Mouse (Mus musculus) MEL (cell line): ENCODE results near the gene Styx. TPM values are rescaled to one million over a fixed set of nuclear protein-coding genes. Genes with fewer than 3 reads are reported as not detected.

Experiments used
- DNase-seq: peaks from one replicate; pipeline ENCODE4 v3.0.0; 2011; ENCODE audit warnings: low read depth, low spot score
- H3K27ac ChIP-seq: 2 replicates; pipeline ENCODE4 v1.5.1; 2012; ENCODE audit warnings: low read depth, mild to moderate bottlenecking, control low read depth, low read length, moderate library complexity; ENCODE audit not compliant: control insufficient read depth
- H3K27me3 ChIP-seq, 2 experiments: fragments of 150-350 bp in 1 of 2; sonication (generic) in 1 of 2; 2 replicates each; pipeline ENCODE4 v1.6.1; 2012; ENCODE audit warnings: low read length in 2 of 2, mild to moderate bottlenecking in 2 of 2, improper control_type of control experiment in 1 of 2, moderate library complexity in 1 of 2; ENCODE audit not compliant: insufficient read depth in 2 of 2, control insufficient read depth in 1 of 2
- H3K36me3 ChIP-seq, 2 experiments: 2 replicates each; pipeline ENCODE4 v1.6.1; 2012 to 2014; ENCODE audit warnings: low read length in 2 of 2, improper control_type of control experiment in 1 of 2, inconsistent platforms in 1 of 2, mild to moderate bottlenecking in 1 of 2; ENCODE audit not compliant: insufficient read depth in 2 of 2, control insufficient read depth in 1 of 2
- H3K4me1 ChIP-seq, 2 experiments: fragments of 150-350 bp in 1 of 2; sonication (generic) in 1 of 2; 2 replicates each; pipeline ENCODE4 v1.6.1; 2012; ENCODE audit warnings: low read length in 2 of 2, improper control_type of control experiment in 1 of 2, mild to moderate bottlenecking in 1 of 2; ENCODE audit not compliant: insufficient read depth in 2 of 2, control insufficient read depth in 1 of 2
- H3K4me3 ChIP-seq, 2 experiments: fragments of 150-350 bp in 1 of 2; sonication (generic) in 1 of 2; 2 replicates each; pipeline ENCODE4 v1.5.1; 2012; ENCODE audit warnings: low read depth in 2 of 2, low read length in 2 of 2, mild to moderate bottlenecking in 2 of 2, moderate library complexity in 2 of 2, control low read depth in 1 of 2, improper control_type of control experiment in 1 of 2; ENCODE audit not compliant: control insufficient read depth in 1 of 2, insufficient read depth in 1 of 2
- H3K79me2 ChIP-seq: 2 replicates; pipeline ENCODE4 v1.6.1; 2012; ENCODE audit warnings: mild to moderate bottlenecking, low read length, moderate library complexity; ENCODE audit not compliant: control insufficient read depth, poor library complexity, insufficient read depth
- H3K9ac ChIP-seq: 2 replicates; pipeline ENCODE4 v1.6.1; 2012; ENCODE audit warnings: low read depth, mild to moderate bottlenecking, control low read depth, low read length, moderate library complexity; ENCODE audit not compliant: control insufficient read depth, poor library complexity, severe bottlenecking
- H3K9me3 ChIP-seq: fragments of 150-350 bp; sonication (generic); replicated peaks from 2 replicates; pipeline ENCODE4 v1.6.1; 2012; ENCODE audit warnings: mild to moderate bottlenecking, low read length, improper control_type of control experiment, moderate library complexity; ENCODE audit not compliant: insufficient read depth
- CTCF ChIP-seq, 3 experiments: IDR thresholded peaks in 2 of 3; conservative IDR thresholded peaks in 1 of 3; 2 replicates each; pipeline ENCODE4 v1.5.1; 2011 to 2012; ENCODE audit warnings: low read length in 3 of 3, low read depth in 2 of 3, mild to moderate bottlenecking in 2 of 3, improper control_type of control experiment in 1 of 3, inconsistent platforms in 1 of 3, mixed read lengths in 1 of 3, moderate library complexity in 1 of 3; ENCODE audit not compliant: control insufficient read depth in 1 of 3, insufficient read depth in 1 of 3, poor library complexity in 1 of 3, severe bottlenecking in 1 of 3
- MAFK ChIP-seq: IDR thresholded peaks from 2 replicates; pipeline ENCODE4 v1.6.1; 2011; ENCODE audit warnings: low read depth, mild to moderate bottlenecking, low read length, improper control_type of control experiment, borderline replicate concordance
- NELFE ChIP-seq: IDR thresholded peaks from 2 replicates; pipeline ENCODE4 v1.6.1; 2011; ENCODE audit warnings: low read depth, low read length, improper control_type of control experiment
- ZNF384 ChIP-seq: IDR thresholded peaks from 2 replicates; pipeline ENCODE4 v1.6.1; 2012; ENCODE audit warnings: low read depth, mild to moderate bottlenecking, inconsistent platforms, low read length, improper control_type of control experiment
- polyA plus RNA-seq, 2 experiments: library from polyadenylated mRNA; stranded (reverse) in 1 of 2; unstranded in 1 of 2; fragments of >175 nt in 1 of 2; fragments of >200 nt in 1 of 2; gene quantifications; 2 replicates each; pipeline versions ENCODE4 v1.2.1 to v1.2.4; 2012; ENCODE audit warnings: low replicate concordance in 2 of 2, low read depth in 1 of 2; ENCODE audit not compliant: insufficient read length in 2 of 2, insufficient read depth in 1 of 2, missing spikeins in 1 of 2
- total RNA-seq: library from RNA; depleted of rRNA; stranded (reverse); fragments of 300-350 nt; gene quantifications from 2 replicates; pipeline ENCODE4 v1.2.3, GENCODE M21; 2012; rRNA removed

Gene Styx
- total and polyA plus RNA-seq, 3 experiments: 18.0 to 27.2 TPM; not detected in 1

- DNase-seq: peak; percentile 16
- Histone ChIP-seq H3K79me2 (no peaks in the 10 kb centered on the region), H3K4me1 (no peaks in the 10 kb centered on the region), H3K9ac (no peak overlapping the region), H3K27ac (no peak overlapping the region), H3K36me3 (no peaks in the 10 kb centered on the region), H3K27me3 (peaks cover 0 to 2% of the 10 kb centered on the region in 2 experiments; a peak in 1 of 4 replicates), H3K9me3 (no peaks in the 10 kb centered on the region), H3K4me3 (no peak overlapping the region)
- TF ChIP-seq ZNF384 (no peak), CTCF (IDR thresholded peaks at IDR 0.05 in 2 of 3, conservative IDR thresholded peaks at IDR 0.05 in 1 of 3; ENCODE audit: control insufficient read depth in 1 of 3, insufficient read depth in 1 of 3, low read depth in 2 of 3, low read length in 3 of 3, poor library complexity in 1 of 3, severe bottlenecking in 1 of 3) (peak; percentile 36 to 48 (median 38)), NELFE (no peak), MAFK (no peak)
Observed at GRCm38 (mm10) chr14:45469446-45469845, 118.6 kb downstream of the Styx start.

Other genes with a start within 250 kb of the Styx start
- 0.07 TPM in 1 of 2 replicates, not detected in the other for gene Gpr137c, start 131.4 kb upstream of the Styx start, total RNA-seq
- under 1 TPM in 1 of 2 experiments, not detected in 1; 0.01 TPM for gene Gpr137c, start 131.4 kb upstream of the Styx start, polyA plus RNA-seq
- gene Txndc16, start 130.8 kb upstream of the Styx start, total RNA-seq: 0.07 and 0.08 TPM in 2 replicates
- gene Txndc16, start 130.8 kb upstream of the Styx start, polyA plus RNA-seq: under 1 TPM in 1 of 2 experiments, not detected in 1; 0.24 TPM
- 42.0 and 95.6 TPM in 2 replicates for gene Ero1l, start 32.3 kb upstream of the Styx start, total RNA-seq
- gene Ero1l, start 32.3 kb upstream of the Styx start, polyA plus RNA-seq: 100 to 1,000 TPM; 114 to 273 TPM
- gene Psmc6, start 21.3 kb upstream of the Styx start, total RNA-seq: 125 and 156 TPM in 2 replicates
- 100 to 1,000 TPM; 208 to 270 TPM for gene Psmc6, start 21.3 kb upstream of the Styx start, polyA plus RNA-seq
- 22.1 and 24.8 TPM in 2 replicates for gene Gnpnat1, start 53.8 kb downstream of the Styx start, total RNA-seq
- 10 to 100 TPM in 1 of 2 experiments, not detected in 1; 26.8 TPM for gene Gnpnat1, start 53.8 kb downstream of the Styx start, polyA plus RNA-seq
- not detected in 2 replicates for gene Fermt2, start 179.0 kb downstream of the Styx start, total RNA-seq
- gene Fermt2, start 179.0 kb downstream of the Styx start, polyA plus RNA-seq: not detected